Mouse (Mus musculus) kidney, adult 2 months (tissue): ENCODE results near the gene Dnajb7. TPM values are rescaled to one million over a fixed set of nuclear protein-coding genes. Genes with fewer than 3 reads are reported as not detected.

Experiments
- DNase-seq: peaks from one replicate; pipeline ENCODE4 v3.0.0; 2021
- H3K27ac ChIP-seq: fragments of 200-500 bp; 2 replicates; pipeline ENCODE4 v1.5.1; 2012; ENCODE audit warnings: low read depth, low read length, control low read depth, inconsistent platforms; ENCODE audit not compliant: insufficient read depth
- H3K27me3 ChIP-seq: fragments of 200-500 bp; replicated peaks from 2 replicates; pipeline ENCODE4 v1.6.1; 2012; ENCODE audit warnings: mild to moderate bottlenecking, moderate library complexity, low read length, inconsistent platforms; ENCODE audit not compliant: control insufficient read depth, insufficient read depth
- H3K36me3 ChIP-seq: fragments of 200-500 bp; 2 replicates; pipeline ENCODE4 v1.6.1; 2012; ENCODE audit warnings: mild to moderate bottlenecking, moderate library complexity, low read length, inconsistent platforms; ENCODE audit not compliant: control insufficient read depth, insufficient read depth
- H3K4me1 ChIP-seq: fragments of 200-500 bp; 2 replicates; pipeline ENCODE4 v1.6.1; 2011; ENCODE audit warnings: low read length; ENCODE audit not compliant: control insufficient read depth, insufficient read depth
- H3K4me3 ChIP-seq: fragments of 200-500 bp; 2 replicates; pipeline ENCODE4 v1.5.1; 2011; ENCODE audit warnings: mild to moderate bottlenecking, low read depth, low read length, control low read depth; ENCODE audit not compliant: insufficient read depth
- CTCF ChIP-seq: fragments of 200-500 bp; conservative IDR thresholded peaks from 2 replicates; pipeline ENCODE4 v1.5.1; 2011; ENCODE audit warnings: low read depth, mild to moderate bottlenecking, control low read depth, low read length, moderate library complexity, mixed read lengths; ENCODE audit not compliant: insufficient read depth, insufficient read length
- POLR2A ChIP-seq: fragments of 200-500 bp; IDR thresholded peaks from one replicate; pipeline ENCODE4 v1.6.1; 2011; ENCODE audit warnings: low read depth, low read length, control low read depth
- WGBS: fragments of 180-500 bp; shearing (Covaris S2); methylation state at CpG from one replicate; pipeline ENCODE4 v1.1.7; 2018; 5-methylcytosine and 5-hydroxymethylcytosine counted together
- polyA plus RNA-seq: library from polyadenylated mRNA; depleted of rRNA; stranded (reverse); fragments of >200 nt; gene quantifications from 2 replicates; pipeline ENCODE4 v1.2.3, GENCODE M21; 2012

Gene Dnajb7
- polyA plus RNA-seq, 1 experiment = 0.06 TPM

DNA sequence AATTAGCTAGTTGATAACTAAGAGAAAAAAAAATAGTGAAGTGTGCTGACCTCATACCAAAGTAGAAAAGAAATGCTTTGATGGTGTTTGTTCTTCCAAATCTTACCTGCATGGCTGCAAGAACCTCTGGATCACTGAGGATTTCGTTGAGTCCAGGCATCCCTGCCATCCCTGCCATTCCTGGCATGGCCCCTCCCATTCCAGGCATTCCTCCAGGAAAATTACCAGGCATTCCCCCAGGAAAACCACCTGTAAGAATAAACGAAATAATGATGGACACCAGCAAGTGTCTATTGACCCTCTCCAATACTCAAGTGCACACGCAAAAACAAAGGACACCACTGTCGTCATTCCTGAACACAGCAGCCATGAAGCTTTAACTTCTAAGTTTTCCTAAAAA, 41.9 kb downstream of the Dnajb7 start:
- Histone ChIP-seq H3K27me3 (no peaks in the 10 kb centered on the region), H3K36me3 (peaks cover 13% of the 10 kb centered on the region), H3K27ac (no peak overlapping the region), H3K4me1 (peaks cover 25% of the 10 kb centered on the region; the same call in 1 of the 2 replicates), H3K4me3 (no peak overlapping the region)
- DNase-seq = peak; percentile 51
- 50% methylated on average over 4 of the region's 4 CpGs for WGBS
- TF ChIP-seq CTCF (no peak), POLR2A (no peak)

DNA sequence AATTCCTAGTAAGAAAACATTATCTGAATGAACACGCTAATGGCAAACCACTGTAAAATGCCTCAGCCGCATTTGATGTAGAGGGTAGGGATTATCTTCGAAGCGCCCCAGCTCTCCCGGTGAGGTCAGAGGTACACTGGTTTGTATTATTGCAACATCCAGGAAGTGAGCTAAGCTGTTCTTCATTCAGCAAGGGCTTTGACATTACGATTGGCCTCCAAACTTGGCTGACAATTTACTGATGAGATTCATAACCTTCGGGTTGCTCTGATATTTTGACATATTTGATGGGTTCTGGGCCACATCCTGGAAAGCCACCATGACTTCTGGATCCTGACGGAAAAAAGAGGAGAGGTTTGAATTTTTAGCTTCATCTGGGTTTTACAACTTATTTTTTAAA, 42.9 kb downstream of the Dnajb7 start:
- H3K4me3 ChIP-seq = no peak overlapping the region
- H3K4me1 ChIP-seq = peaks cover 25% of the 10 kb centered on the region; the same call in 1 of the 2 replicates
- WGBS = 54% methylated on average over 8 of the region's 8 CpGs
- peak; percentile 59 for DNase-seq
- H3K27ac ChIP-seq = no peak overlapping the region; the same call in 1 of the 2 replicates
- H3K27me3 ChIP-seq = no peaks in the 10 kb centered on the region
- H3K36me3 ChIP-seq = peaks cover 8% of the 10 kb centered on the region
- no peak for TF ChIP-seq POLR2A
- no peak for TF ChIP-seq CTCF

DNA sequence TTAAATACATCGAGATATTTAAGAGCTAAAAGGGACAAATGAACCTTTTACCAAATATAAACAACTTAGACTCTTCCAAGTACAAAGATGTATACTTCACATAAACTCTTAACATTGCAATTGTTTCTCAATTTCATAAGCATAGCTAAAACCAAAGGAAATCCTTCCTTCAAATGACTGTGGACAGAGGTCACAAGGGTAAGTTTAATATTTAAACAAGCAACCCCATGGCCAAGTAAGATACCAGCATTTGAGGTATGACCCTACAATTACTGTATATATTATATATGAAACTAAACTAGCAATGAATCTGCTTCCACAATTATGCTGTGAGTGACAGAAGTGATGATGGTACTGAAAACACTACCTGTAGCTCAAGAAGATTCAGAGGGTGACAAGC, 43.8 kb downstream of the Dnajb7 start:
- H3K36me3 ChIP-seq = peaks cover 8% of the 10 kb centered on the region
- 78% methylated on average over 1 of the region's 1 CpGs for WGBS
- peaks cover 27% of the 10 kb centered on the region for H3K4me1 ChIP-seq
- no peak overlapping the region for H3K4me3 ChIP-seq
- DNase-seq = peak; percentile 57
- no peaks in the 10 kb centered on the region for H3K27me3 ChIP-seq
- TF ChIP-seq CTCF (no peak), POLR2A (no peak)
- H3K27ac ChIP-seq = no peak overlapping the region

DNA sequence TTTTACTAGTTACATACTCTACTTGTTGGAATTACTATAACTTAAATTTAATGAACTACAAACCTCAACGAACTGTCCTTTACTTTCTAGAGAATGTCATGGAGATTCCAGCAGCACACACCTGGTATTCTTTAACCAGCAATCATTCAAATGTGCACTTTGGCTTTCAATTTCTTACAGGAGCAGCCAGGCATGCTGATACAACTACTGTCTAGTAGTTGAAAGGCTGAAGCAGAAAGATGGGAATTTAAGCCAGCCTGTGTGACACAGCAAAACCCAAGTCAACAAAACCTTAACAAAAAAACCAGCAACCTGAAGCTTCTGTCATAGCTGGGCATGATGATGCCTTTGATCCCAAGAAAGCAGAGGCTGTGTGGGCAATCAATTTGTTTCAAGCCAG, 45.6 kb downstream of the Dnajb7 start:
- TF ChIP-seq CTCF (no peak), POLR2A (no peak)
- Histone ChIP-seq H3K27me3 (no peaks in the 10 kb centered on the region), H3K36me3 (peaks cover 8% of the 10 kb centered on the region), H3K4me3 (no peak overlapping the region), H3K27ac (peak overlapping the region; percentile 92), H3K4me1 (peaks cover 37% of the 10 kb centered on the region)
- WGBS = 40% methylated on average over 1 of the region's 1 CpGs
- DNase-seq = peak; percentile 80

DNA sequence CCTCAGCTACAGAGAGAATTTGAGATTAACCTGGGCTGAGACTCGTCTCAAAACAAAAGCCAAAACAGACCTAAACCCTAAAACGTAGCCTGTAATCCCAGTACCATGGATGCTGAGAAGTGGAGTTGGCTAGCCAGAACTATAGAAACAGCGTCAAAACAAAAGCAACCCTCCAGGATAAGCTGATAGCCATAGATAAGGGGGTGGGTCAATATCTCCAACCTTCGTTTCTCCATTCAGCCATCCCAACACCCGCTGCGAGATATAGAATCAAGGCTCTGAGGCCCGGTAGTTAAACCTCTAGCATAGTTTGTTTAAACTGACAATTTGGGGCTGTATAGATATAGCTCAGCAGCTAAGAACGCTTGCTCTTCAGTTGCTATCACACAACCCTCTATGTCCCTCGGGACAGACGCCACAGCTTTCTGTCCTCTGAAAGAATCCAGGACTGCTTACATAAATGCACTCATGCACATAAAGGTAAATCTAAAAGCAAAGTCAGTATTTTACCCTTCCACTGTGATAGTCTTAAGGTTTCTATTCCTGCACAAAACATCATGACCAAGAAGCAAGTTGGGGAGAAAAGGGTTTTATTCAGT, 46.6 kb downstream of the Dnajb7 start:
- no peak overlapping the region for H3K4me3 ChIP-seq
- H3K27ac ChIP-seq = peak overlapping the region; percentile 75
- H3K27me3 ChIP-seq = no peaks in the 10 kb centered on the region
- TF ChIP-seq CTCF (no peak), POLR2A (no peak)
- peaks cover 43% of the 10 kb centered on the region for H3K4me1 ChIP-seq
- peaks cover 5% of the 10 kb centered on the region for H3K36me3 ChIP-seq
- DNase-seq = no peak
- WGBS = 50% methylated on average over 10 of the region's 10 CpGs

DNA sequence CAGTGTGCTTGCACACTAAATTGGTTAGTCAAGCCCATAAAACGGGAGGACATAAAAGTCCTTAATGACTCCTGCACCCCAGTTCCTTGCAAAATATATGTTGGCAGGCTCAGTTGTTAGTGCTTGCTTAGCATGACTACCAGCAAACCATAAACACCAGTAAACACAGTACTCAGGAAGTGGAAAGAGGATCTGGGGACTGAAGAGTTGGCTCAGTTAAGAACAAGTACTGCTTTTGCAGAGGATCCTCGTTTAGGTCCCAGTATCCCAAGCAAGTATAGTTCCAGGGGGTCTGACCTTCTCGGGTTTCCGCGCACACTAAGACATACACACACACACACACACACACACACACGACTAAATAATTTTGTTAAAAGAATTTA, 47.1 kb downstream of the Dnajb7 start:
- TF ChIP-seq CTCF = no peak
- no peak for TF ChIP-seq POLR2A
- H3K27ac ChIP-seq = peak overlapping the region; percentile 75
- no peak for DNase-seq
- H3K27me3 ChIP-seq = no peaks in the 10 kb centered on the region
- H3K36me3 ChIP-seq = peaks cover 3% of the 10 kb centered on the region; the same call in 1 of the 2 replicates
- WGBS = 30% methylated on average over 6 of the region's 6 CpGs
- no peak overlapping the region for H3K4me3 ChIP-seq
- peaks cover 43% of the 10 kb centered on the region for H3K4me1 ChIP-seq

DNA sequence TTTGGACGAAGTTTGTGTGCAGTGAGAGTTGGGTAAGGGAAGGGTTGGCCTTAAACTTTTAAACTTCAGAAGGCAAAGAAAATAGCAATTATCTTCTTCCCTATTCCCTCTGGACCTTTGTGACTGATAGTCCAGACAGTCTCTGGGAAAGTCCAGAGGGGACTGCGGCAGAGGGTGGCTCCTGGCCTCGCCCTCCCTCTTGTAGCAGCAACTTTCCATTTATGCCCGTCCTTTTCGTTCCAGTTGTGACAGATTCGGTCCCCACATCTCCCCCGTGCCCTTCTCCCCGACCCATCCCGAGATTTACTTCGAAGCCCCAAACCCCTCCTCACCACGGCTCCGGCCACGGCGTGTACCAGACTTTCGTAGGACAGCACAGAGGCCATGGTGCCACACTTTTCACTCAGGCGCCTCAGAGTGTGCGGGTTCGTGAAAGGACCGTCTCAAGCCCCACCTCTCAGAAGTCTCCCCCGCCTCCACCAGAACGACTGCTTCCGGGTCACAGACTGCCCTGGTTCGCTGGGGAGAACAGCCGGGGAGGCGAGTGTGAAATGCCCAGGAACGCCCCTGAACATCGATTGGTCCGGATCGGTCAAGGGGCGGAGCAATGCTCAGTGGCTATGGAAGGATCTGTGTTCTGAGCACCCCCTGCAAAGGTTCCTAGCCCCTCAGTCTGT, 47.6 kb downstream of the Dnajb7 start, which contains the start of gene Slc25a17:
Slc25a17 (minus strand) TSS at position 468 of the 677 bp plus-strand sequence.
- DNase-seq = peak; percentile 98
- peak within 1 kb of the TSS; percentile 81 for H3K4me3 ChIP-seq
- TF ChIP-seq POLR2A (peak; percentile 34), CTCF (no peak)
- peak within 1 kb of the TSS; percentile 75 for H3K27ac ChIP-seq
- WGBS = under 1% methylated on average over 30 of the region's 30 CpGs
- H3K27me3 ChIP-seq = no peaks in the 10 kb centered on the region
- peaks cover 45% of the 10 kb centered on the region for H3K4me1 ChIP-seq
- H3K36me3 ChIP-seq = no peaks in the 10 kb centered on the region; the same call in 1 of the 2 replicates
